Mouse (Mus musculus) macrophage (primary cell): ENCODE measurements at regions not wholly inside any gene's neighbourhood (a gene's known extent, or its start where the extent isn't known, plus 50 kb on each side); places are given as distances from the start of the nearest gene placed in this dataset.

Experiments
- H3K27ac ChIP-seq: fragments of 350-480 bp; formaldehyde crosslinking; 2 replicates; pipeline ENCODE4 v1.9.0; 2021
- H3K36me3 ChIP-seq: fragments of 350-480 bp; formaldehyde crosslinking; 2 replicates; pipeline ENCODE4 v1.9.0; 2021; ENCODE audit errors: inconsistent target
- H3K4me3 ChIP-seq: fragments of 350-480 bp; formaldehyde crosslinking; 2 replicates; pipeline ENCODE4 v1.9.0; 2021; ENCODE audit errors: inconsistent target
- H3K79me2 ChIP-seq: fragments of 350-480 bp; formaldehyde crosslinking; 2 replicates; pipeline ENCODE4 v1.9.0; 2021; ENCODE audit errors: inconsistent target
- WGBS: methylation state at CpG from one replicate; pipeline ENCODE4 v1.1.7; 2026; ENCODE audit warnings: inconsistent platforms; ENCODE audit not compliant: missing documents; 5-methylcytosine and 5-hydroxymethylcytosine counted together

DNA sequence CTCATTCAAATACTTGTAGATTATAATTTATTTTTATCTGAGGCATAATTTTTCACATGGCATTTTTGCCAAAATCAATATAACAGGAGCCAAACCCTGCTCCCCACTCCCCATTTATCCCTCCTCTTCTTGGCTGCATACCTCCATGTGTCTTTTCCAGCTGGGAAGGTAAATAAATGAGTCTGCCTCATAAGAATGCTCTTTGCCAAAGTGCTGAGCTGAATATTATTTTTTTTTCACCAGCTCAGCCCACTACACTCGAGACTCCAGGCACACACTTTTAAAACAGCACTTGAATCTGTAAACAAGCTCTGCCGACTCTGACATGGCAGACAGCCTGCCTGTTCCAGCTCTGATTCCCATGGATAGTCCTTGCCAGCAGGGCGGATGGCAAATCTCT lies 346.6 kb upstream of the Mgmt start:
- Histone ChIP-seq H3K79me2 (no peaks in the 10 kb centered on the region), H3K4me3 (no peak overlapping the region), H3K36me3 (no peaks in the 10 kb centered on the region), H3K27ac (no peak overlapping the region)
- 71% methylated on average over 3 of the region's 3 CpGs for WGBS

DNA sequence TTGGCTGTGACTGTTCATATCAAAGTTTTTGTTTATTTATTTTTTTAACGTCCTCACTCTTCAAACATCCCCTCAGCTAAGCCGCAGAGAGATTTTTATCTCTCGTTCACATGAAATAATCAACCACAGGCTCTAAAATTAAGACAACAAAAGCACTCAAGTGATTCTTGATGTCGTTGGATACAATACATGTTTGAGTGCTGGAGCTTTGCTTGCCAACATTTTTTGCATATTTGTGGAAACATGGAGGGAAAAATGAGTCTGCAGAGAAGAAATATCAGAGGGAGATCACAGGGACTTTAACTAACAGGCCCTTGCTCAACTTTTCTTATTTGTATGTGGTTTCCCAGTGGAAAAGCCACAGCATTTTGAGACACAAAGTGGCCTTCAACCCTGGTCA lies 338.0 kb upstream of the Mgmt start:
- Histone ChIP-seq H3K79me2 (no peaks in the 10 kb centered on the region), H3K4me3 (no peak overlapping the region), H3K36me3 (no peaks in the 10 kb centered on the region), H3K27ac (no peak overlapping the region)
- WGBS, result 36% methylated on average over 4 of the region's 4 CpGs

DNA sequence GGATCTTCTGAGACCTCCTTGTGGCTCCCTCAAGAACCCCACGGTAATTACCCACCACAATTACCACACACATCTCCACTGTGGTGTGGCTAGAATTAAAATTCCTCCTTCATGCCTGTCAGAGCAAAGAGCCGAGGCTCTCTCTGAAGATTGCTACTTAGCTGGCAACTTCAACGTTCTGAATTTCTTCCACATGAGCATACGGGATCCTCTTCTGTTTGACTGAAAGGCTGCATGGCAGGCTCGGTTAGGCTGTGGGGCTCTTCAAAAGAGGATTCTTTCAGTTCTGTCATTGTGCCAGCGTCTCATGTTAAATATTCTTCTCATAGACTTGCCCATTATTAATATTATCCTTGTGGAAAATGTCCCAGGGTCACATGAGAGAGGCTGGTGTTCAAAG lies 334.9 kb upstream of the Mgmt start:
- WGBS, result 89% methylated on average over 6 of the region's 6 CpGs
- Histone ChIP-seq H3K79me2 (no peaks in the 10 kb centered on the region), H3K27ac (no peak overlapping the region), H3K36me3 (no peaks in the 10 kb centered on the region), H3K4me3 (no peak overlapping the region)

DNA sequence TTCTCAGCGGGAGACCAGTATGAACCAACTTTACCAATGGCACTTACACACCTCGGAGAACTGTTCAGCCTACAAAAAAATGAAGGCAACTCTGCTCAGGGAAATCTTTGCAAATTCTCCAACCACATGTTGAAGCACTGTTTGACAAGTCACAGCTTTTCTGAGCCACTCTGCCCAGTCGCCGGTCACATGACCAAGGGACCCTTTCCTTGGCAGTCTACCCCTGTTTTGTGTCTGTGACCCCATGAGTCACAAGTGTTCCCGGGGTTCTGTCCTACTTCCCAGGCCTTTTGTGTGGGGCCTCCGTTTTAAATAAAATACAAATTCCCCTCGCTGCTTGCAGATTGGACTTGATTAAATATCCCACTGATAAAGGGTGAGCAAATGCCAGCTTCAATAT lies 323.5 kb upstream of the Mgmt start:
- Histone ChIP-seq H3K36me3 (no peaks in the 10 kb centered on the region), H3K27ac (no peak overlapping the region), H3K79me2 (no peaks in the 10 kb centered on the region), H3K4me3 (no peak overlapping the region)
- 87% methylated on average over 5 of the region's 7 CpGs for WGBS

DNA sequence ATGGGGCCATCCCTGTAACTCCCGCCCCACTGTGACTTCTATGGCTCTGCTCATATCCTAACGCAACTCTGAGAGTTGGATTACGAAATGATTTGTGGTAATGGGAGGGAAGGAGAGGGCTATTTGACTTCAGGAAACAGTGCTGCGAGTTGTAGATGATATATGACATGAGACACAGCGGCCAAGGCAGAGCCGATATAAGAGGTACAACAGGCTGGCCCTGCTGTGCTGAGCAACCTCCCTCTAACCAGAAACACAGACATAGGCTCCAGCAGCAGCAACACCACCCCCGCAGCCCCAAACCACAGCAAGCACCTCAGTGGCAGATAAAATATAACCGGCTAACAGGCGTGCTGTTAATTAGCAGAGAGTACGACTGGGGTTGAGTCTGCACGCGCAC lies 312.5 kb upstream of the Mgmt start:
- Histone ChIP-seq H3K79me2 (no peaks in the 10 kb centered on the region), H3K36me3 (no peaks in the 10 kb centered on the region), H3K4me3 (no peak overlapping the region), H3K27ac (no peak overlapping the region)
- WGBS, result 5% methylated on average over 12 of the region's 12 CpGs

DNA sequence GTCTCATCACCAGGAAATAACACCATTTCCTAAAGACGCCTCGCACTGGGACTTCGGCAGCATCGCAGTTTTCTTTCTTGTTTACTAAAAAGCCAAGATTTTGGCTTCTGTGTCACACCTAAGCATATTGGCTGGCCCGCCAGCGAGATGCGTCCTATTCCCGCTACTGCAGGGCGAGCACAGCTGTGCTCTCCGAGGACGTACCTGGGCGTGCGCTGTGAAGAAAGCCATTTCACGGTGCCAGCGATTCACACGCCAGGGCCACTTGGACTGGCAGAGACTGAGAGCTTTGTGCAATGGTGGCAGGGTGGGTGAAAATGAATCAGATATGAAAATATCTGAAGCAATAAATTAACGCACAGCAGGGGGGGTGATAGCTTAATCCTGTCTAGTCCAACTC lies 310.1 kb upstream of the Mgmt start:
- 63% methylated on average over 16 of the region's 17 CpGs for WGBS
- Histone ChIP-seq H3K79me2 (no peaks in the 10 kb centered on the region), H3K27ac (no peak overlapping the region), H3K36me3 (no peaks in the 10 kb centered on the region), H3K4me3 (no peak overlapping the region)

DNA sequence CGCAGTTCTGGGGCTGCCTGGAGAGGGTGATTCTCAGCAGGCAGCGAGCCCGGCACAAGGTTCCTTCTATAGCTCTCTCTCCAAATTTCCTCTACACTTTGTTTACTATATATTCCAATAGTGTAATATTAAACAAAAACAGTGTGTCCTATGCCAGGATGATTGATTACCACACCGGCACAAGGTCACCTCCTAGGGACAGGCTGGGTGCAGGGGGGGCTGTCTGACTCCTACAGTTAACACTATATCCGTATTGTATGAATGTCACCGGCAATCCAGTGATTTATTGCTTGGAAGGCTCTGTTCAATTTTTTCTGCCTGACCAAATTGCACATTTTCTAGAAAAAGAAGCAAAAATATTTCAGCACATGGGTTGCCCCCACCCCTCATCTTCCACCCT lies 305.9 kb upstream of the Mgmt start:
- H3K79me2 ChIP-seq, result no peaks in the 10 kb centered on the region
- no peaks in the 10 kb centered on the region for H3K36me3 ChIP-seq
- no peak overlapping the region for H3K27ac ChIP-seq
- H3K4me3 ChIP-seq, result no peak overlapping the region
- 67% methylated on average over 6 of the region's 6 CpGs for WGBS

DNA sequence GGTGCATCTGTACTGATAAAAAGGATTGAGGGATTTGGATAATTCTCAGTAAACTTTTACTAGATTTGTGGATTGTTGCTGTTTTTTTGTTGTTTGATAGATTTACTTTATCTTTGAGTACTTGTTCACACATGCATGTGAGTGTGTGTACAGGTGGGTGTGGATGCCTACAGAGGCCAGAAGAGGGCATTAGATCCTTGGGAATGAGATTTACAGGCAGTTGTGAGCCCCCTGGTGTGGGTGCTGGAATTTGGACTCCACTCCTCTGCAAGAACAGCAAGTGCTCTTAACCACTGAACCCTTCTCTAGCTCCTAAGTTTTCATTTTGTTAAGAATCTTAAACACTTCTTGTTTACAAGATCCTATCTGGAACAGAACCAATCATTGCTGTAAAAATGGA lies 303.5 kb upstream of the Mgmt start:
- H3K79me2 ChIP-seq, result no peaks in the 10 kb centered on the region
- H3K27ac ChIP-seq, result no peak overlapping the region
- no peaks in the 10 kb centered on the region for H3K36me3 ChIP-seq
- no peak overlapping the region for H3K4me3 ChIP-seq

DNA sequence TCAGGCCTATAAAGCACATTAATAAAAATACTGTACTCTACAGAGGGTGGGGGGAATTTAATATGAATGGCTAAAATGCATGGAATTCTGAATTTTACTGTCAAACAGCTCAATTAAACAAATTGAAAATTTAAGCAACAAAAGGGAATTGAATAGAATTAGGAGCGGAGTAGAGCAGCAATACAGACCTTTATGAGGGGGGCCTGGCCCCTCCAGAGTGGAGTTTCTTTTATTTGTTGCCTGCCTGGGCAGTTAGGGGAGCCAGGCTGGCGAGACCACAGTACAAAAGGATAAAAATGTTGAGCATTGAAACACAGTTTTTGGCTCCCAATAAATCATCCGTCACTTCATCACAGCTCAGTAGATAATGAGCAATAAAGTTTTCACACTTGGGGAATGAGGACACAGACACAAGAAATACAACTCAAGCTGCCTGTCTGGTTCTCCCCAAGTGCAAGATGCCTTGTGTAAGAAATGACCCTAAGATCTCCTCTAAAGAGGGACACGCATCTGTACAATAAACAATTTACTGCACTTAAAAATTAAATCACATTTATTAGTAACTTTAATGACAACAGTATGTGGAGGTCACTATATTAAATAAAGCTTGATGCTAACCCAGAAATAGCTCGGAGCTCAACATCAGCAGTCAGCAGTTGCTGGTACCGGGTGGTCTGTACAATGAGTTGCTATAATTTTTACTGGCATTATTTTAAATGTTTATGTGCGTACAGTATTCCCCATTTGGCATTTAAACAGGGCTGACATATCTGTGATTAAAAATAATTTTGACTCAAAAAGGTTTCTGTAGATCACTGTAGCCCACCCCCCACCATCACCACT lies 286.9 kb upstream of the Mgmt start:
- Histone ChIP-seq H3K36me3 (no peaks in the 10 kb centered on the region), H3K4me3 (no peak overlapping the region), H3K79me2 (no peaks in the 10 kb centered on the region), H3K27ac (no peak overlapping the region)
- WGBS, result 90% methylated on average over 7 of the region's 7 CpGs

DNA sequence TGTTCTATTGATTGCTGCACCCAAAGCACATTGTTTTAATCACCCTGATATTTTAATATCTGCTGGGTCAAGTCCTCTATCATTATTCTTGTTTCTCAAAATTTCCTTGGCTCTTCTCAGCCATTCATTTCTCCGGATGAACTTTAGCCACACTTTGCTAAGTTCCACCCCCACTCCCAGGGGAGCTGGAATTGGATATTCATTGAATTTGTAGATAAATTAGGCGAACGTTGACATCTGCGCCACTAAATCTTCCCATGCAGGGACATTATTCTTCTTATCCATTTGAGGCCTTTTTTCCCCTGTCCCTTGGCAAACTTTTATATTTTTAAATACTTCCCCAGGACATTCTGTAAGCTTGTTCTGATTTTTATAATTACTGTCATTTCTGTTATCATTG lies 280.9 kb upstream of the Mgmt start:
- Histone ChIP-seq H3K27ac (no peak overlapping the region), H3K4me3 (no peak overlapping the region), H3K36me3 (no peaks in the 10 kb centered on the region), H3K79me2 (no peaks in the 10 kb centered on the region)
- WGBS, result 90% methylated on average over 4 of the region's 4 CpGs

DNA sequence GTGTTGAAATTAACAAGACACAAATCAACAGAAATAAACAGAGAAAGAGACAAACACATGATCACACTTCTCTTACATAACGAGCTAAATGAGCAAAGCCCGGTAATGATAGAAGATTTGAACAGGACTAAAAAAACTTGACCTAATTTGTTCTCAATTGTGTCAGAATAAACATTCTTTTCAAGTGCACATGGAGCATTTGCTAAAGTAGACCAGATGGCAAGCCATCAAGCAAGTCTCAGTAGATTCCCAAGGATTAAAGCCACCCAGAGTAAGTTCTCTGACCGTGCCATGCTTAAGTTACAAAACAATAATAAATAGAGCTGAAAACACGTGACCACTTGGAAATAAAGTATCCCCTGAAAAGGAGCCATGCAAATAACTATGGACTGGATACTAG lies 269.9 kb upstream of the Mgmt start:
- Histone ChIP-seq H3K36me3 (no peaks in the 10 kb centered on the region), H3K79me2 (no peaks in the 10 kb centered on the region), H3K4me3 (no peak overlapping the region), H3K27ac (no peak overlapping the region)
- 94% methylated on average over 4 of the region's 4 CpGs for WGBS

DNA sequence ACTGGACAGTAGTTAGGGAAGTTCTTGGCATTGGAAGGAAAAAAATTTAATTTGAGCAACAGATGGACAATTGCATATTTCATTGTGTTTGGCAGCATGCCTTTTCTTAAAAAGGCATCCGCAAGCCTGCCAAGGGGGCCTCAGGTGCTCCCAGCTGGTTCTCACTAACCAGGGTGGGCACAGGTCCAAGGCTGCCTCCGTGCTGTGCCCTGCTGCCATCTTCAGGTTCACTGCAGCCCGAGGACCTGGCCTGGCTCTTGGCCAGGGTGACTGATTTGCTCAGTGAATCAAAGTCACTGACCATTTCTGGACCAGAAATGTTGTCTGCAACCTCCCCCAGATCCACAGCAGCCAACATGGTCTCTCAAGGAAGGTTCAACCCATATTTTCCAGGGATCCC lies 263.3 kb upstream of the Mgmt start:
- H3K36me3 ChIP-seq, result no peaks in the 10 kb centered on the region
- H3K4me3 ChIP-seq, result no peak overlapping the region
- H3K27ac ChIP-seq, result no peak overlapping the region
- no peaks in the 10 kb centered on the region for H3K79me2 ChIP-seq
- WGBS, result 47% methylated on average over 3 of the region's 3 CpGs

DNA sequence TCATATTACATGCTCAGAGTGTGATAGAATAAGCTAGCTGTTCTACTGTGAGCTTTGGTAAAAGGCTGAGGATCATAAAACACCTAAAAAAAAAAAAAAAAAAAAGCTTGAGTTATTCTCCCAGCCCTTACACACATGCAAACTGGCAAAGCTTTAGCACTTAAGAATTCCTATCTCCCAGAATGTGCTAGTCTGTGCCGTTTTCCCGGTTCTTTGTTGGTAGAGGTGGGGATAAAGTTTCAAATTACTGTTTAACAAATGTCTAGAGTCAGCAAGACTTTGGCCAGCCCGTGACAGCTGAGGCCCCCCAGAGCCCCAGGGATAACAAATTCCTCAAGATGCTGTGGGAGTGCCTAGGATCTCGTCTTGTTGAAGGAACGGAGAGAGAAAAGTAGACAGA lies 254.3 kb upstream of the Mgmt start:
- 69% methylated on average over 5 of the region's 5 CpGs for WGBS
- Histone ChIP-seq H3K79me2 (no peaks in the 10 kb centered on the region), H3K27ac (no peak overlapping the region), H3K36me3 (no peaks in the 10 kb centered on the region), H3K4me3 (no peak overlapping the region)

DNA sequence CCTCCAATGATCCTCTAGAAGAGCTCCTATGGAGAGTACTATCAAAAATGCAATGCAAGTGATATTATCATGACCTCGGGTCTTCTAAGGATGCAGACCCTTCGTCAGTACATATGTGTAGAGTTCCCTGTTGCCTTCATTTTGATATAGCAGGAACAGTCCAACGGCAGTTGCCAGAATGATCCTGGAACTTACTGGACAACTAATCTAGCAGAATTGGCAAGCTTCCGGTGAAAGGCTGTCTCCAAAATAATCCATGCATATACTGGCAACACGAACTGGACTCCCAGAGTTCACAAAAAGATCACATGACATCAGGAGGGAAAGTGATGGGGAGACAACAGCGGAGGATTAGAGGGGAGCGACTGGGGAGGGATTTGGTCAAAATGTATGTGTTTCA lies 253.6 kb upstream of the Mgmt start:
- Histone ChIP-seq H3K27ac (no peak overlapping the region), H3K79me2 (no peaks in the 10 kb centered on the region), H3K4me3 (no peak overlapping the region), H3K36me3 (no peaks in the 10 kb centered on the region)
- WGBS, result 87% methylated on average over 7 of the region's 7 CpGs

DNA sequence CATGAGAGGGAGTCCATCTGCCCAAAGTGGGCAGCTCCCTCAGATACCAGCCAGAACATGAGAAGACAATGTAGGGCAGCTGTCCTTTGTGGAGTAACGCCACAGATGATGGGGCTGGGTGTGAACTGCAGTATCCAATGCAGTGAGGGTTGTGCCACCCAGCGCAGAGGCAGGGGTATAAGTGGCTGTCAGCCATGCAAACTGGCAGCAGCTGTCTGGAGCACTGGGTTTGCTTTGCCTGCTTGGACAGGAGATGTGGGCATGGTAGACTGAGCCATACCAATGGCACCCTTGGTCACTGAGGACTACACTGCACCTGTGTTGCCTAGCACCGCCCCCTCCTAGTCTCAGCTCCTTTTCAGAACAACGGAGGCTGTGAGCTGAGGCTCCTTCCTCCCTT lies 244.6 kb upstream of the Mgmt start:
- H3K79me2 ChIP-seq, result no peaks in the 10 kb centered on the region
- H3K36me3 ChIP-seq, result no peaks in the 10 kb centered on the region
- H3K4me3 ChIP-seq, result no peak overlapping the region
- H3K27ac ChIP-seq, result no peak overlapping the region
- WGBS, result 84% methylated on average over 4 of the region's 4 CpGs

DNA sequence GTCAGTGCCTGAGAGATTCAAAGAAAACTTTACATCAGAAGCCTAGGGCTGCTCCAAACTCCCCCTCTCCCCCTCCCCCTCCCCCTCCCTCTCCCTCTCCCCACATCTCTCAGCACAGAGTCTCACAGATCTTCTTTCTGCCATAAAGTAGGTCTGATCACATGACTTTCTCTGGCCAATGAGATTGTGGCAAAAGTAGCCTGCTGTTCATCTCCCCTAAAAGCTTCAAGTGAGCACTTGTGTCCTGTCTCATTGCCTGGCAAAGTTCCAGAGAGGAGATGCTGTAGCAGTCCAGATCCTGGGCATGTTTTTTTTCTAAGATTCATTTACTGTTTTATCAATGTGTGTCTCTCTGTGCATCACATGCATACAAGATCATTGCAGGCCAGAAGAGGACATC lies 234.5 kb upstream of the Mgmt start:
- H3K27ac ChIP-seq, result no peak overlapping the region
- no peaks in the 10 kb centered on the region for H3K79me2 ChIP-seq
- H3K36me3 ChIP-seq, result no peaks in the 10 kb centered on the region
- no peak overlapping the region for H3K4me3 ChIP-seq
